Mouse (Mus musculus): ENCODE results near the gene Smim15. TPM values are rescaled to one million over a fixed set of nuclear protein-coding genes. Genes with fewer than 3 reads are reported as not detected.

Smim15 gene
- polyA plus RNA-seq, 1 experiment from 2014 or later, result 52.9 TPM

DNA sequence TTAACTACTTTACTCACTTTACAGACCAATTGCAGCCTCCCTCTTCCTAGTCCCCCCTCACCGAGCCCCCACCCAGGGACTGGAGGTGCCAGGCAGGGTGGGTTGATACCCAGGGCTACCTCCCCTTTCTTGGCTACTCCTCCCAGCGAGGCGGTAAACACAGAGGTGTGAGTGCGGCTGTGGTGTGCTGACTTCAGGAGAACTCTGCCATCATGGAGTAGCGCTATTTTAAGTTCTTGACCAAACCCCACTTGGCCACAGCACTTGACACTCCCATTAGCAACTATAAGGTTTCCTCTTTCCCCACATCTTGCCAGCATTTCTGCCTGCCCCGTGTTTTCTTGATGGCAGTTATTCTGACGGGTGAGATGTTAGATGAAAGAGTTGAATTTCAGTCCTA lies 52.2 kb downstream of the Smim15 start:
- no peak overlapping the region for H3K4me2 ChIP-seq (replicated peaks)
- 57% methylated on average over 7 of the region's 7 CpGs for WGBS
- ATAC-seq (ENCODE audit: low FRiP score, low read depth), result no peak

More for the DNA sequence above, 52.2 kb downstream of the Smim15 start:
- Histone ChIP-seq H3K27me3 (no peaks in the 10 kb centered on the region), H3K4me3 (no peak overlapping the region), H3K9ac (no peak overlapping the region), H3K9me3 (no peaks in the 10 kb centered on the region), H3K27ac (no peak overlapping the region), H3K36me3 (no peaks in the 10 kb centered on the region), H3K4me1 (peaks cover 10% of the 10 kb centered on the region; the same call in 1 of the 2 replicates)

Other genes starting within 250 kb of the Smim15 start
- 85.7 and 88.5 TPM in 2 replicates for gene Ndufaf2, start 114.2 kb downstream of the Smim15 start, polyA plus RNA-seq (2015; fragmentation: Nextera tagmentation; extraction: Ambion mirVana)
- gene Ercc8, start 114.3 kb downstream of the Smim15 start, polyA plus RNA-seq (2015; fragmentation: Nextera tagmentation; extraction: Ambion mirVana), result 21.2 and 22.4 TPM in 2 replicates
- gene Elovl7, start 170.0 kb downstream of the Smim15 start, polyA plus RNA-seq (2015; fragmentation: Nextera tagmentation; extraction: Ambion mirVana), result 1.8 and 2.2 TPM in 2 replicates

Measured in limb, embryonic 13.5 days (tissue).